Mouse (Mus musculus) macrophage (primary cell): ENCODE measurements around the gene Cdh4. TPM values are rescaled to one million over a fixed set of nuclear protein-coding genes. Genes with fewer than 3 reads are reported as not detected.

Experiments
- H3K27ac ChIP-seq: fragments of 350-480 bp; formaldehyde crosslinking; 2 replicates; pipeline ENCODE4 v1.9.0; 2021
- H3K36me3 ChIP-seq: fragments of 350-480 bp; formaldehyde crosslinking; 2 replicates; pipeline ENCODE4 v1.9.0; 2021; ENCODE audit errors: inconsistent target
- H3K4me3 ChIP-seq: fragments of 350-480 bp; formaldehyde crosslinking; 2 replicates; pipeline ENCODE4 v1.9.0; 2021; ENCODE audit errors: inconsistent target
- H3K79me2 ChIP-seq: fragments of 350-480 bp; formaldehyde crosslinking; 2 replicates; pipeline ENCODE4 v1.9.0; 2021; ENCODE audit errors: inconsistent target
- WGBS: methylation state at CpG from one replicate; pipeline ENCODE4 v1.1.7; 2026; ENCODE audit warnings: inconsistent platforms; ENCODE audit not compliant: missing documents; 5-methylcytosine and 5-hydroxymethylcytosine counted together
- polyA plus RNA-seq: library from polyadenylated mRNA; stranded (reverse); fragments of 250-400 nt; gene quantifications from 3 replicates; pipeline ENCODE4 v1.2.4, GENCODE M21; 2018; ENCODE audit warnings: inconsistent platforms

The Cdh4 gene
- polyA plus RNA-seq, 1 experiment from 2014 or later: not detected

- WGBS: 53% methylated on average over 3 of the region's 3 CpGs
- H3K4me3 ChIP-seq: no peak overlapping the region
- H3K27ac ChIP-seq: no peak overlapping the region
- H3K79me2 ChIP-seq: no peaks in the 10 kb centered on the region
- no peaks in the 10 kb centered on the region for H3K36me3 ChIP-seq
Measured at GRCm38 (mm10) chr2:179537800-179538450, 95.7 kb downstream of the Cdh4 start.

- no peaks in the 10 kb centered on the region for H3K36me3 ChIP-seq
- no peak overlapping the region for H3K4me3 ChIP-seq
- H3K27ac ChIP-seq: no peak overlapping the region
- WGBS: 59% methylated on average over 4 of the region's 4 CpGs
- H3K79me2 ChIP-seq: no peaks in the 10 kb centered on the region
Measured at GRCm38 (mm10) chr2:179538535-179538934, 96.3 kb downstream of the Cdh4 start.

- H3K36me3 ChIP-seq: no peaks in the 10 kb centered on the region
- 62% methylated on average over 8 of the region's 9 CpGs for WGBS
- H3K4me3 ChIP-seq: no peak overlapping the region
- no peaks in the 10 kb centered on the region for H3K79me2 ChIP-seq
- H3K27ac ChIP-seq: no peak overlapping the region
Measured at GRCm38 (mm10) chr2:179539532-179540245, 97.5 kb downstream of the Cdh4 start.

- H3K79me2 ChIP-seq: no peaks in the 10 kb centered on the region
- no peaks in the 10 kb centered on the region for H3K36me3 ChIP-seq
- WGBS: 91% methylated on average over 4 of the region's 4 CpGs
- H3K27ac ChIP-seq: no peak overlapping the region
- H3K4me3 ChIP-seq: no peak overlapping the region
Measured at GRCm38 (mm10) chr2:179541096-179541495, 98.9 kb downstream of the Cdh4 start.

GRCm38 (mm10) chr2:179547627-179548026 lies 105.4 kb downstream of the Cdh4 start:
- WGBS: 83% methylated on average over 5 of the region's 5 CpGs
- Histone ChIP-seq H3K36me3 (no peaks in the 10 kb centered on the region), H3K27ac (no peak overlapping the region), H3K4me3 (no peak overlapping the region), H3K79me2 (no peaks in the 10 kb centered on the region)

GRCm38 (mm10) chr2:179555928-179556327 lies 113.7 kb downstream of the Cdh4 start:
- WGBS: 76% methylated on average over 4 of the region's 4 CpGs
- H3K79me2 ChIP-seq: no peaks in the 10 kb centered on the region

GRCm38 (mm10) chr2:179562350-179562749 lies 120.1 kb downstream of the Cdh4 start:
- no peaks in the 10 kb centered on the region for H3K79me2 ChIP-seq
- no peak overlapping the region for H3K27ac ChIP-seq
- no peak overlapping the region for H3K4me3 ChIP-seq
- WGBS: 69% methylated on average over 2 of the region's 2 CpGs
- H3K36me3 ChIP-seq: no peaks in the 10 kb centered on the region

More at GRCm38 (mm10) chr2:179555928-179556327, 113.7 kb downstream of the Cdh4 start:
- no peaks in the 10 kb centered on the region for H3K36me3 ChIP-seq
- no peak overlapping the region for H3K27ac ChIP-seq
- H3K4me3 ChIP-seq: no peak overlapping the region

- no peaks in the 10 kb centered on the region for H3K79me2 ChIP-seq
- H3K4me3 ChIP-seq: no peak overlapping the region
- H3K27ac ChIP-seq: no peak overlapping the region
- H3K36me3 ChIP-seq: no peaks in the 10 kb centered on the region
- 16% methylated on average over 12 of the region's 12 CpGs for WGBS
Measured at GRCm38 (mm10) chr2:179565611-179566010, 123.4 kb downstream of the Cdh4 start.

GRCm38 (mm10) chr2:179567886-179568285 lies 125.7 kb downstream of the Cdh4 start:
- Histone ChIP-seq H3K27ac (no peak overlapping the region), H3K36me3 (no peaks in the 10 kb centered on the region), H3K4me3 (no peak overlapping the region), H3K79me2 (no peaks in the 10 kb centered on the region)
- 89% methylated on average over 8 of the region's 8 CpGs for WGBS

GRCm38 (mm10) chr2:179569171-179569570 lies 126.9 kb downstream of the Cdh4 start:
- 54% methylated on average over 10 of the region's 10 CpGs for WGBS
- H3K27ac ChIP-seq: no peak overlapping the region

GRCm38 (mm10) chr2:179571175-179571769 lies 129.0 kb downstream of the Cdh4 start:
- no peak overlapping the region for H3K27ac ChIP-seq
- no peaks in the 10 kb centered on the region for H3K79me2 ChIP-seq
- 45% methylated on average over 6 of the region's 6 CpGs for WGBS
- H3K36me3 ChIP-seq: no peaks in the 10 kb centered on the region
- H3K4me3 ChIP-seq: no peak overlapping the region

More at GRCm38 (mm10) chr2:179569171-179569570, 126.9 kb downstream of the Cdh4 start:
- Histone ChIP-seq H3K79me2 (no peaks in the 10 kb centered on the region), H3K4me3 (no peak overlapping the region), H3K36me3 (no peaks in the 10 kb centered on the region)

- no peaks in the 10 kb centered on the region for H3K36me3 ChIP-seq
- H3K27ac ChIP-seq: no peak overlapping the region
- H3K4me3 ChIP-seq: no peak overlapping the region
- WGBS: 90% methylated on average over 11 of the region's 11 CpGs
- H3K79me2 ChIP-seq: no peaks in the 10 kb centered on the region
Measured at GRCm38 (mm10) chr2:179573331-179573730, 131.1 kb downstream of the Cdh4 start.

- WGBS: 89% methylated on average over 6 of the region's 6 CpGs
- H3K36me3 ChIP-seq: no peaks in the 10 kb centered on the region
- H3K27ac ChIP-seq: no peak overlapping the region
- H3K79me2 ChIP-seq: no peaks in the 10 kb centered on the region
- no peak overlapping the region for H3K4me3 ChIP-seq
Measured at GRCm38 (mm10) chr2:179573786-179574185, 131.6 kb downstream of the Cdh4 start.

GRCm38 (mm10) chr2:179575585-179575984 lies 133.4 kb downstream of the Cdh4 start:
- no peaks in the 10 kb centered on the region for H3K79me2 ChIP-seq
- no peak overlapping the region for H3K4me3 ChIP-seq
- 44% methylated on average over 7 of the region's 7 CpGs for WGBS
- H3K36me3 ChIP-seq: no peaks in the 10 kb centered on the region
- H3K27ac ChIP-seq: no peak overlapping the region

GRCm38 (mm10) chr2:179576221-179576620 lies 134.0 kb downstream of the Cdh4 start:
- Histone ChIP-seq H3K4me3 (no peak overlapping the region), H3K79me2 (no peaks in the 10 kb centered on the region), H3K36me3 (no peaks in the 10 kb centered on the region), H3K27ac (no peak overlapping the region)
- 57% methylated on average over 1 of the region's 1 CpGs for WGBS
